Mouse (Mus musculus): ENCODE results near the gene Dab2ip.

DNA sequence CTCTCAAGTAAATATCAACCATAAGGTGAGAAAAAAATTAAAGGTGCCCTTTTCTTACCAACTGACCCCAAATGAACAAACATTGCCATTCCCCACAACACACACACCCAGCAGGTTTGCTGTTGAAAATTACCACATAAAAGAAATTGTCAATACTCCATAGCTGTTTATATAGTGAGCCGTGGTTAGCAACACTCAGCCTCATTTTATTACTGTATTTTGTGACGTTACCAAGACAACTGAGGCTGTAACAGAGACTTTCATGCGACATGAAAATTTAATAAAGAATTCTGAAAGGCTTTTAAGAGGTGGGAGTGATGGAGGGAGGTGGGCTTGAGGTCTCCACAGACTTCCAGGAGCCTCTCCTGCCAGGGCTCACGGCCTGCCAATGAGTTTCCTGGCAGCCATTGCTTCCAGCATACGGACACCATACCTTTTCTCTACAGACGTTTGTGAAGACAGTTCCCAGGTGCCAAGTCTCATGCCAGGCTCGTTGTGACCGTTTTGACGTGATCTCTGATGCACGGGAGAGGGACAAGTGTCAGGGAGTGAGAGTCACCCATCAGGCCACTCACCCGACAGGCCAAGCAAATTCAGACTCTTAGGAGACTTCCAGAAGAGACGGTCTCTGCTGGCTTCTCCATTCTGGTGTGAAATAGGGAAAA, 189.4 kb downstream of the Dab2ip start:
- no peak for TF ChIP-seq CTCF (IDR thresholded peaks at IDR 0.05; ENCODE audit: low read depth, low read length)
- no peak for TF ChIP-seq POLR2A (IDR thresholded peaks at IDR 0.05; ENCODE audit: borderline replicate concordance, low read depth, low read length)
